Mouse (Mus musculus) ES-Bruce4 (cell line): ENCODE data around the gene Leng8.

Experiments used
- CTCF ChIP-seq: IDR thresholded peaks from one replicate; pipeline ENCODE4 v1.8.1; 2011; ENCODE audit warnings: low read depth, low read length
- POLR2A ChIP-seq: IDR thresholded peaks from one replicate; pipeline ENCODE4 v1.8.1; 2011; ENCODE audit warnings: low read length; ENCODE audit not compliant: insufficient read depth

DNA sequence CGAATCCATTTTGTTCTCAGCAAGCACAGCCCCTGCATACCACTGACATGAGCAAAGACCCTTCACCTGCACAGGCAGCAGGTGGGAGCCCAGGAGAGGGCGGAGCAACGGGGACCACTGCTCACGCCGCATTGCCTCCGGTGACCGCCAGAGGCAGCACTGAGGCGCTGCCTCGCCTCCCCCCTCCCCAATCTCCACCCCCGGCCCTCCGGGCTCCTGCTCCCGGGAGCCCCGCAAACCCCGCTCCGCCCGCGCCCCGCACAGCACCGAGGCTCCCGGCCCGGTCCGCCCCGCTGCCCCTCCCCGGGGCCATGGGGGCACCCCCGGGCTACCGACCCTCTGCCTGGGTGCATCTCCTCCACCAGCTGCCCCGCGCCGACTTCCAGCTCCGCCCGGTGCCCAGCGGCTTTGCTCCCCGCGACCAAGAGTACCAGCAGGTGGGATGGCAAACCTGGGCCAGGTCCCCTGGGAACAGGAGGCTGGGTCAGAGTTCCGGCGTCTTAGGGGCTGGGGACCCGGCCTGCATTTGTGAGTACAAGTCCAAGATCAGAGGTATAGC, 17.4 kb upstream of the Leng8 start, which contains the start of gene Ttyh1:
- TF ChIP-seq CTCF (peak; percentile 81), POLR2A (no peak)
